Mouse (Mus musculus) spleen, adult 18-20 months (tissue): ENCODE results near the gene Sypl2.
A peak's percentile ranks its signal among the peaks of the same experiment; 100 is the strongest.

Experiments used
- DNase-seq, 2 experiments: peaks; one replicate each; pipeline ENCODE4 v3.0.0; 2022; ENCODE audit warnings: mixed read lengths in 2 of 2

Gene Sypl2

DNA sequence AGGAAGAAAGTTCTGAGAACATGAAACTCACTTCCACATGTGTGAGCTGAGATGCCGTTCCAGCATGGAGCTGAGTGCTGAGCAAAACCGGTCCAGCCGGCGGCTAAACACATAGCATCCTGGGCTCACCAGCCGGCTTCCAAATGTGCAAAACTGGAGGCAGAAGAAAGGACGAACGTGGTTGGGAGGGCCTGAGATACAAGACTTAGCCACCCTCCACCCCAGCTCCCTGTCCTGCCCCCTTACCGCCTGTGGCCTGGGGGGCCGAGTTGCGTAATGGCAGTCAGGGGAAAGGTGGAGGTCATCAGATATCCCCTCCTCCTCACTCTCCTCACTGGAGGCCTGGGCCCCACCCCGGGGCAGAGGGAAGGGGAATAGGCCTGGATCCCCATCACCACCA, 22.0 kb downstream of the Sypl2 start:
- DNase-seq: no peak

DNA sequence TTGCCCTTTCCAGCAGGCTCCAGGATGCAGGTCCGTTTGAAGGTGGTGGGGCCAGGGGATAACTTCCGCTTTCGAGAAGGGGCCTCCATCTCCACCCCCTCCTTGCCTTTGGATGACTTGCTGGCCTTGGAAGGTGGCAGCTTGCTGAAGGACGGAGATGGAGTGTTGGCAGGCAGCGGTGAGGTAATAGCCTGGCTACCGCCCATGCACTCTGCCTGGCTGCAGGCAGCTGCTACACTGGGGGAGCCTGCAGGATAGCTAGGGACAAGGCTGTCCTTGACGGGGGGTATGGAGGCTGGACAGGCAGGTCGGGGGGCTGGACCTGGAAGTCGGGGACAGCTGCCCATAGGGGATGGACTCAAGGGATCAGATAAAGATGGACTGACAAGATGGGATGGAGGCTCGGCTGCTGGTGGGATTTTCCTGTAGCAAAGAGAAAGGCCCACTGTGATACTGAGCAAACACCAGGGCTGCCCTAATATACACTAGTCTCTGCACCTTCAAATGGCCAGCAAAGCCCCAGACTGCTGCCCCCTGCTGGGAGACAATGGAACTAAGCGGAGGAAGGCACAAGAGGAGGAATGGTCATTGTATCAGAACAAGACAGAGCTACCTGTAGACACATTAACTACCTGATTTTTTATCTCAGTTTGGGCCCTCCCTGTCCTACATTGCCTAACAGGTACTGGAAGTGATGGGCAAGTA, 22.7 kb downstream of the Sypl2 start:
- peak; percentile 63 to 85 for DNase-seq

DNA sequence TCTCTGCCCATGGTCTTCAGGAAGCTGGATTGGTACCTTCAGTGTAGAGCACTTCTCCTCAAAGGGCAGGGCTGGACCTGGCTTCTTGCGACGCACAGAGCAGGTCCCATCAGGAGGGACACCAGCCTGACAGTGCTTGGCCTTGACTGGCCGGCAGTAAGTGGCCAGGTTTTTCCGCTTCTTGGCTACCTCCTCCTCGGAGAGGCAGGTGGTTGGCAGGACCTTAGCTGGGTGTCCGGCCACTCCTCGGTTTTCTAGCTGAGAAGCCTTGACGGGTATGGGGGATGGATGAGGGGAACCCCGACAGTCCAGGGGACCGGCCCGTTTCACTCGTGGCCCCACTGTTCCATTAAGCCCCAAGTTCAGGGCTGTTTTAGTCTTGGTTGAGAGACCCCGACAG, 23.2 kb downstream of the Sypl2 start:
- no peak for DNase-seq

DNA sequence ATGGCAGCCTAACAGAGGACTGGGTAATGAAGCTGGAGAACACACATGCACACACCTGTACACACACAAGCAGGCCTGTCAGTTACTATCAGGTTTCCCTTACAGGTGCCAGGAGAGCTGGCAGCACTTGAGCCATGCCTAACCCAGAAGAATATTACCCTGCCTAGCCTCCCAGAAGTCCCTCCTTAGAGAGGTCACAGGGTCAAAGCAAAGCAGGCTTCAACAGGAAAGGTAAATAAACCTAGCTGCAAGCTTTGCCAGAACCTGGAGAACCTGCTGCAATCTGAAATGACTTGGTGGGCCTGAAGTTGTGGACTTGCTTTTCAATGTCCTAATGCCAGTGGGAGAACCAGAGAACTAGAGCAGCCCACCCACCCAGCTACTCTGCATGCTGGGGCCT, 23.9 kb downstream of the Sypl2 start:
- no peak for DNase-seq

DNA sequence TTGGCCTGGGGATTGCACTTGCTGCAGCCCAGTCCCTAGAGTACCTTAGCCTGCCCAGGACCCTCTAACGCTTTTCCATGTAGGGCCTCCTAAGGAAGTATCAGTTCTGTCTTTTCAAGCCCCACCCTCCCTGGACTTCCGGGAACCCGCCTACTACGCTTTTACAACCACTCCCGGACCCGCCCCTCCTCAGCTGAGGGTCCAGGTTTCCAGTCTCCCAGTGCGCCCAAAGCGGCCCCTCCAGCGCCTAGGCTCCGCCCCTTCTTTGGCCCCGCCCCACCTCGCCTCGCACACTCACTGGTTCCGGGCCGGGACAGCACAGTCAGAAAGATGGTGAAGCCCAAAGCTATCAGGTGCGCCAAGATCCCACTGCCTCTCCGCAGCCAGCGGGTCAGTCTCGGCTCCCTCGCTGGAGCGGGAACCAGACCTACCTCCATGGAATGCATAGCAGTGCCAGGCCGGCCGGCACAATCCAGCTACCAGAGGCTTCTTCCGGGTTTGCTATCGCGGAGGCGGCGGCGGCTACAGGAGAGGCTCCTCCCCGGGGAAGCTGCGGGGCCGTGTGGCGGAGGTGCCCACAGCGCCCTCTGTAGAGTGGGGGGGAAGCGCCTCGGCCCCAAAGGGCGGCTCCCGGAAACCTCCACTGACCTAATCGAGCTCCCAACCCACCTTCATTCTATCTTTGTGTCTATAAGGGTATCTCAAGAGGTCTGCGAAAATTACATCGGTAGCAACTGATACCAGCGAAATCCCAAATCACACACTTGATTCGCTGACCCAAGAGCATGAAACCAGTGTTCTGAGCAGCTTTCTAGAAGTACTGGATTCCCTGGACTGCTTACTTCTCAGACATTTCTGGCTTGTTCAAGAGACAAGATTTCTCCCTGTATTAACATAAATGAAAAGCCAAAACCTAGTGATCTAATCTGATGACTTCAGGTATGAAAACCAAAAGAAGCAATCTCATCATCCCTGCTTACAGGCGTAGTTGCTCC, 25.8 kb downstream of the Sypl2 start, which contains the start of gene Cyb561d1:
TSS of gene Cyb561d1 (minus strand) at position 884 of the 995 bp plus-strand sequence.
- peak; percentile 94 to 96 for DNase-seq

DNA sequence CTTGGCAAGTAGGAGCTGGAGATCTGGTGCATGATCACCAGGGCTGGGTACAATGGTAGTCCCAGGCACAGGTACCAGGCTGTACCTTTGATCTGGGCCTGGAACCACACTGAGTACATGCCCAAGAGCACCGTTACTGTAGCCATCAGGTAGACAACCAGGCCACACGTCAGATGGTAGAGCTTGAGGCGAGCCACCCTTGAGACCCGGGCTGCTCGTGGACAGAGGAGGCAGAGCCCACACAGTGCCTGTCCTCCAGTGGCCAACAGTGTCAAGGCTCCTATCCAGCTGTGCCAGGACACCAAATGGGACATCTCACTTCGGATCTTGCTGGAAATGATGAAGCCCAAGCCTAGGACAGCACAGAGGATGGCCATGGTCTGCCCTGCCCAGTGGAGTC, 27.2 kb downstream of the Sypl2 start:
- no peak for DNase-seq

- DNase-seq: no peak
Observed at GRCm38 (mm10) chr3:108197066-108197497, 29.4 kb downstream of the Sypl2 start.

GRCm38 (mm10) chr3:108195941-108196590, 30.4 kb downstream of the Sypl2 start:
- no peak for DNase-seq

- DNase-seq: no peak
Observed at GRCm38 (mm10) chr3:108195287-108195686, 31.2 kb downstream of the Sypl2 start.

DNA sequence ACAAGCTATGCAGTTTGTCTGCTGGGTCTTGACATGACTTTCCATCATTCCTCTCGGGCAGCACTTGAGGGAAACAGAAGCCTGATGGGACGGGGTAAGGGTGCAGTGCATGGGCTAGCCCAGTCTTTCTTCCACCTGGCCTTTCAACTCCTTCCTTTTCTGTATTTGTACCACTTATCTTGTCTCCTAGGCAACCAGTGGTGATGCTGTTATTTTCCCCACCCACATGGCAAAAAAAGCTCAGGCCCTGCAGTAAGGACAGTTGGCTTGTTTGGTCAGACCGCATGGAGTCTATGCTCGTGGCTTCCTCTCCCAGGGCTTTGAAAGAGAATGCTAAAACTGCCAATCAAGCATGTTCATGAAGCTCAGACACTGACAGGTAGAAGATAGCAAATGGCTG, 32.8 kb downstream of the Sypl2 start:
- DNase-seq: no peak

DNA sequence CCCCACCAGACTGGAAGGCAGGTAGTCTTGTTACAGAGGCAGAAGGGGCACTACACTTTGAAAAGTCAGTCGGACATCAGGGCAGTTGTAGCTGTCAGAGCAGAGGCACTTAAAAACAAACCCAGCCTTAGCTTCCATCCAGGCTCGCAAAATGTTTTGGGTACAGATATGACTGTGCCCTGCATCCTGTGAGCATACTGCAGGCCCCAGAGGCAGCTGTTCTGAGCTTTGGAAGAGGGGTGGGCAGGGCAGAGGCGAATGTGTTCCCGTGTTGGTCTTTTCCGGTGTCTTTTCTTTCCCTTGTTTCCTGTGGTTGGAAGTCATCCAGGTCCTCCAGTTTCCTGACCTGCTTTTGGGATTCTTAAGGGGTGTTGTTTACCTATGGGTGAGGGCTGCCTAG, 36.6 kb downstream of the Sypl2 start:
- DNase-seq: no peak

- no peak for DNase-seq
Observed at GRCm38 (mm10) chr3:108188716-108189490, 37.5 kb downstream of the Sypl2 start.

- DNase-seq: no peak
Observed at GRCm38 (mm10) chr3:108187111-108187795, 39.2 kb downstream of the Sypl2 start.

DNA sequence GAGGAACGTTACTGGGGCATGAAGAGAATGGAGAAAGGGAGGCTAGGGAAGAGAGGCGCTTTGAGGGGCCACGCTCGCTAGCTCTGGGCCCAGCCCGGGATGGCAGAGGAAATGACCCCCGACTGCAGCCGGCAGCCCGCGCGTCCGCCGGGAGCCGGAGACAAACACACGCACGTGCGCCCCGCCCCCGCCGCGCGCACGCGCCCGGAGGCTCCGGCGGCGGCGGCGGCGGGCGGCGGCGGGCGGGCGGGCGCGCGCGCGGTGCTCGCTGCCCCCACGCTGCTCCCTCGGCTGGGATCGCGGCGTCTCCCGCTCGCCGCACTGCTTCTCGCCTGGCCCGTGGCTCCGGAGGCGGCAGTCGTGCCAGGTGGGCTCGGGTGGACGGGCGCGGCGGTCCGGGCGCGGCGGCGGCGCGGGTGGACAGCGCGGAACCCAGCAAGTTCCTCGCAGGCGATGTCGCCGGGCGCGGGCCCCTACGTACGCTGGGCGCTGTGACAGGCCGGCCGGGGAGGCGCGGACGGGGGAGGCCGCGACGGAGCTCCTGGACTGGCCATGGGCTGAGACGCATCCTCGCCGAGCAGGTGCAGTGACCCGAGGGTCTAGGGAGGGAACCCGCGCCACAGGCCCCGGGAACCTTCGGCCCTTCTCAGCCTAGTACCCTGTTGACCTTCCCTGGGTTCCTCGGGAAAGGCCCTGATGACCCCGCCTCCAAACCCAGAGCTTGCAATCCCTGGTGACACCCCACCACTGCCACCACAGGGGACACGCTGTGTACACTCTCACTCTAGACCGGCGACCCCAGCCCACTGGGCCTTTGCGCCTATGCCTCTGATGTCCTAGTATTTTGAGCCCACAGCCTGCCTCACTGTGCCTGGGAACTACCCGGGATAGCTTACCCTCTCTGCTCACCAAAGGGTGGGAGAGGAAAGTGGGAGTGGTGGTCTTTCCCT, 40.1 kb downstream of the Sypl2 start, which contains the start of gene Amigo1:
TSS of gene Amigo1 (plus strand) at position 238 of the 950 bp plus-strand sequence.
- DNase-seq: peak in 1 of 2 experiments; percentile 47

DNA sequence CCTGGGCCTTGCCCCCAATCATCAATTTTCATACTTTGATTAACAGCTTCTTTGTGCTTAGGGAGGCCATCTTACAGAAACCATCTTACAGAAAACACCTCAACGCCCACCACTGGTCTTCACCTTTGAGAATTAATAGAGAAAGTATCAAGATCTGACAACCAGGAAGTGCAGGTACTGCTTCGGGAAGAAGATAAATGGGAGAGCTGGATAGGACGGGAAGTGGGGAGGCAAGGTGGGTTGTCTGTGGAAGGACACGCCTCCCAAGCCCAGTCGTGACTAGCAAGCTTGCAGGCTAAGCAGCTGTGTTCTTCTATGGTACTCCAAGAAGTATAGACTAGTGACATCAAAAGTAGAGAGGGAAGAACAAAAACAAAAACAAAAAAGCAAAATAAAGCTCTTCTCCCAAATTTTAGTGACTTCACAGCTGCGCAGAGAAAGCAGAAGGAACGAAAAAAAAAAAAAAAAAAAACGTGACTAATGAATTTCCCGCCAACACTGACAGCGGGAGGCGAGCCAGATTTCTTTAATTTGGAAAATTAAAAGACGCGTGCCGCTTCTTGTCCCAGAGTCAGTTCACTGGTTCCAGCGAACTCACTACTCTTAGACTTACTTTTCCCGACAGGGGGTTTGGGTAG, 40.9 kb downstream of the Sypl2 start:
- no peak for DNase-seq

DNA sequence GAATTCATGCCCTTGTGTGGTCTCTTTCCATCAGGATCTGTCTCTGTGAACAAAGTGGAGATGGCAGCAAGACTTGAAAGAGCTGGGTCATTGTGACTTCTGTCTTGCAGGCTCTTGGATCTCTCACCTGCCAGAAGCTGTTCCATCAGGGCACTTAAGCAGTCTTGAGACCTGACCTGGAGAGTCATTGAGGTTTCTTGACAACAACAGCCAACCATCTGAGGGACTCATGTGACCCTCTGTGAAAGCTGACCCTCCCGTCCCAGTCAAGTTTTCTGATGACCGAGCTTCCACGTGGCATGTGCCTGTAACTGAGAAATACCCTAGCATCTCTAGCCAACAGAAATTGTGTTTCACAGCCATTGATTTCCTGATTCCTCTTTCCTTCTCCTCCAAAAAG, 41.7 kb downstream of the Sypl2 start:
- DNase-seq: no peak

DNA sequence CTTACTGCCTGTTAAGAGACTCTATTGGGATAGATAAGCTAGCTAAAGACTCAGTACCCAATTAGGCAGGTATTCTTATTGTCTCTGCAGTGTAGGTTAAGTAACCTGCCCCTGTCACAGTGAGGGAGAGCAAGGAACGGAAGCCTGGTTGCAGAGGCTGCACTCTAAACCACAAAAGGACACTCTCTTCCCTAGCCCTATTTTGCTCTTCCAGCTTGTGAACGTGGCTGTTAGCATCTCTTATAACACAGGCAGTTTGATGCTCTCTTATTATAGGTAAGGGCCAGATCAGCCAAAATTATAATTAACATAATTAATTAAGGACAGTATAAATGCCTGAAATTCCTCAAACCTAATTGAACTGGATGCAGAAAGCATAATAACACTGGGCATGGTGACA, 45.9 kb downstream of the Sypl2 start:
- no peak for DNase-seq

DNA sequence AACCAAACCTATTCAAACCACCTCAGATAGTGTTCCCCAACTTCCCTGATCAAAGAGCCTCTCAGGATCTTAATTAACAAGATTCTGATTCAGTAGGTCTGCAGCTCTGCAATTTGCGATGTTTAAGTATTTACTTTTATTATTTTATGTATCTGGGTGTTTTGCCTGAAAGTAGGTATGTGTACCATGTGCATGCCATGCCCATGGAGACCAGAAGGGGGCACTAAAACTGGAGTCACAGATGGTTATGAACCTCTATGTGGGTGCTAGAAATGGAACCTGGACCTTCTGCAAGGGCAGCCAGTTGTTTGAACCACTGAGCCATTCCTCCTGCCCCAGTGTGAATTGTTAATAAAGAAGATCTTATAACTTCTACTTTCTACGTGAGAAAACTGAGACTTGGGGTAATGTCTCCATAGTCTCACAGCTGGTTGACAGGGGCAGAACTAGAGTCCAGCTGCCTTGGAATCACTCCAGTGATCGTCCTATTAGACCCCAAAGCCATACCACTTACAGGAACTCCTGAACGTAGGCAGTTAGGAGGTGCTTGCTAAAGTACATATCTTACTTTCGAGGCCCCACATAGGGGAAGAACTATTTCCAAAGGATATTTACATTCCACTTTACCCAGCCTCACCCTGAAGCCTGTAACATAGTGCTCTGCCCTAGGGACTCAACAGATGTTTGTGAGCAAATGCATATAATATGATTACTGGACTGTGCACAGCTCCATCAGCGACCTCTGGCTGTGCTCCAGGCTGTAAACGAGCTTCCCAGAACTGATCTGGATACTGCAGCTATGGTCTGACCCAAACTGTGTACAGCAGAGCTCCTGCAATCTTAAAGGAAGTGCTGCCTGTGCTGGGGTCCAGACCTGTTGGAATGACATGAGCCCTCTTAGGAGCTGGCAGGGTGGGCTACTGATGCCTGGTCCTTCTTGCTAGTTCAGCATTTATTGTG, 47.4 kb downstream of the Sypl2 start:
- DNase-seq: no peak
